Mouse (Mus musculus) urinary bladder, postnatal 36 days (tissue): ENCODE data around the gene Lin28b.
"Not testable (repeated sequence)": the region's sequence is repeated elsewhere in the genome, so short reads cannot be mapped to it uniquely, and the experiment has no call there.

Experiments
- DNase-seq, 2 experiments: peaks; one replicate each; pipeline ENCODE4 v3.0.0; 2022; ENCODE audit warnings: low spot score in 2 of 2, mixed read lengths in 1 of 2

Lin28b gene

GRCm38 (mm10) chr10:45411741-45412140, 74.5 kb downstream of the Lin28b start:
- no peak for DNase-seq

- no peak for DNase-seq
Observed at GRCm38 (mm10) chr10:45410624-45411341, 75.4 kb downstream of the Lin28b start.

GRCm38 (mm10) chr10:45399702-45400243, 86.4 kb downstream of the Lin28b start:
- DNase-seq: no peak

- no peak for DNase-seq
Observed at GRCm38 (mm10) chr10:45398211-45398610, 88.0 kb downstream of the Lin28b start.

- no peak for DNase-seq
Observed at GRCm38 (mm10) chr10:45382637-45382958, 103.6 kb downstream of the Lin28b start.

GRCm38 (mm10) chr10:45381937-45382636, 104.1 kb downstream of the Lin28b start:
- no peak for DNase-seq

GRCm38 (mm10) chr10:45378269-45378668, 107.9 kb downstream of the Lin28b start:
- no peak for DNase-seq

- peak; percentile 32 to 48 for DNase-seq
Observed at GRCm38 (mm10) chr10:45372994-45373692, 113.1 kb downstream of the Lin28b start.

GRCm38 (mm10) chr10:45370545-45370944, 115.7 kb downstream of the Lin28b start:
- DNase-seq: no peak

- no peak for DNase-seq
Observed at GRCm38 (mm10) chr10:45369639-45370038, 116.6 kb downstream of the Lin28b start.

GRCm38 (mm10) chr10:45366987-45367705, 119.0 kb downstream of the Lin28b start:
- no peak for DNase-seq

- no peak for DNase-seq
Observed at GRCm38 (mm10) chr10:45363396-45363795, 122.8 kb downstream of the Lin28b start.

GRCm38 (mm10) chr10:45356091-45356490, 130.1 kb downstream of the Lin28b start:
- no peak for DNase-seq

GRCm38 (mm10) chr10:45348143-45348542, 138.1 kb downstream of the Lin28b start:
- not testable (repeated sequence) for DNase-seq

- no peak for DNase-seq
Observed at GRCm38 (mm10) chr10:45345217-45345616, 141.0 kb downstream of the Lin28b start.

GRCm38 (mm10) chr10:45344381-45344780, 141.8 kb downstream of the Lin28b start:
- no peak for DNase-seq

GRCm38 (mm10) chr10:45339106-45339505, 147.1 kb downstream of the Lin28b start:
- no peak for DNase-seq

- DNase-seq: peak in 1 of 2 experiments; percentile 4
Observed at GRCm38 (mm10) chr10:45335434-45336422, 150.5 kb downstream of the Lin28b start, which contains the start of gene Bves. Gene Bves (plus strand): TSS chr10:45335772.

- DNase-seq: no peak
Observed at GRCm38 (mm10) chr10:45334925-45335324, 151.3 kb downstream of the Lin28b start.
